Mouse (Mus musculus): ENCODE measurements at regions not wholly inside any gene's neighbourhood (a gene's known extent, or its start where the extent isn't known, plus 50 kb on each side); places are given as distances from the start of the nearest gene placed in this dataset.

GRCm38 (mm10) chr13:51921550-51921949 is 75.1 kb downstream of the Gadd45g start:
- no peak for ATAC-seq (ENCODE audit: low read depth)
- H3K27ac ChIP-seq (ENCODE audit: low read length), result no peak overlapping the region
- H3K9ac ChIP-seq (ENCODE audit: low read length), result no peak overlapping the region
- peaks cover 3% of the 10 kb centered on the region; the same call in 1 of the 2 replicates for H3K27me3 ChIP-seq (ENCODE audit: control insufficient read depth, insufficient read depth, low read depth, low read length)
- WGBS, result 59% methylated on average over 5 of the region's 5 CpGs
- H3K4me2 ChIP-seq (ENCODE audit: low read depth, low read length), result no peak overlapping the region
- no peaks in the 10 kb centered on the region for H3K9me3 ChIP-seq (ENCODE audit: control insufficient read depth, low read length)
- no peaks in the 10 kb centered on the region for H3K36me3 ChIP-seq (ENCODE audit: control insufficient read depth, insufficient read depth, low read length)
- H3K4me1 ChIP-seq (replicated peaks; ENCODE audit: control insufficient read depth, insufficient read depth, low read length), result peaks cover 15% of the 10 kb centered on the region
- no peak overlapping the region for H3K4me3 ChIP-seq (ENCODE audit: low read length)

GRCm38 (mm10) chr13:51926764-51927163 is 80.3 kb downstream of the Gadd45g start:
- Histone ChIP-seq H3K4me2 (ENCODE audit: low read depth, low read length) (no peak overlapping the region), H3K36me3 (ENCODE audit: control insufficient read depth, insufficient read depth, low read length) (no peaks in the 10 kb centered on the region), H3K27ac (ENCODE audit: low read length) (no peak overlapping the region), H3K27me3 (ENCODE audit: control insufficient read depth, insufficient read depth, low read depth, low read length) (no peaks in the 10 kb centered on the region), H3K9ac (ENCODE audit: low read length) (no peak overlapping the region), H3K9me3 (ENCODE audit: control insufficient read depth, low read length) (no peaks in the 10 kb centered on the region), H3K4me1 (replicated peaks; ENCODE audit: control insufficient read depth, insufficient read depth, low read length) (no peaks in the 10 kb centered on the region), H3K4me3 (ENCODE audit: low read length) (no peak overlapping the region)
- ATAC-seq (ENCODE audit: low read depth), result no peak
- 64% methylated on average over 10 of the region's 10 CpGs for WGBS

- H3K36me3 ChIP-seq (ENCODE audit: control insufficient read depth, insufficient read depth, low read length), result no peaks in the 10 kb centered on the region
- H3K9ac ChIP-seq (ENCODE audit: low read length), result no peak overlapping the region
- no peaks in the 10 kb centered on the region for H3K9me3 ChIP-seq (ENCODE audit: control insufficient read depth, low read length)
- WGBS, result 57% methylated on average over 2 of the region's 2 CpGs
- H3K27me3 ChIP-seq (ENCODE audit: control insufficient read depth, insufficient read depth, low read depth, low read length), result no peaks in the 10 kb centered on the region
- H3K4me1 ChIP-seq (replicated peaks; ENCODE audit: control insufficient read depth, insufficient read depth, low read length), result no peaks in the 10 kb centered on the region
- ATAC-seq (ENCODE audit: low read depth), result no peak
- H3K4me2 ChIP-seq (ENCODE audit: low read depth, low read length), result no peak overlapping the region
- no peak overlapping the region for H3K4me3 ChIP-seq (ENCODE audit: low read length)
- no peak overlapping the region for H3K27ac ChIP-seq (ENCODE audit: low read length)
Measured at GRCm38 (mm10) chr13:51929730-51930129, 83.3 kb downstream of the Gadd45g start.

- 38% methylated on average over 6 of the region's 6 CpGs for WGBS
- no peak overlapping the region for H3K27ac ChIP-seq (ENCODE audit: low read length)
- no peak overlapping the region for H3K4me3 ChIP-seq (ENCODE audit: low read length)
Measured at GRCm38 (mm10) chr13:51930301-51930747, 83.8 kb downstream of the Gadd45g start.

GRCm38 (mm10) chr13:51930931-51931330 is 84.5 kb downstream of the Gadd45g start:
- no peak overlapping the region for H3K4me2 ChIP-seq (ENCODE audit: low read depth, low read length)
- no peaks in the 10 kb centered on the region for H3K4me1 ChIP-seq (replicated peaks; ENCODE audit: control insufficient read depth, insufficient read depth, low read length)
- no peaks in the 10 kb centered on the region for H3K9me3 ChIP-seq (ENCODE audit: control insufficient read depth, low read length)
- H3K9ac ChIP-seq (ENCODE audit: low read length), result no peak overlapping the region
- H3K4me3 ChIP-seq (ENCODE audit: low read length), result no peak overlapping the region
- no peaks in the 10 kb centered on the region for H3K27me3 ChIP-seq (ENCODE audit: control insufficient read depth, insufficient read depth, low read depth, low read length)
- H3K27ac ChIP-seq (ENCODE audit: low read length), result no peak overlapping the region
- WGBS, result 73% methylated on average over 3 of the region's 3 CpGs
- no peaks in the 10 kb centered on the region for H3K36me3 ChIP-seq (ENCODE audit: control insufficient read depth, insufficient read depth, low read length)
- no peak for ATAC-seq (ENCODE audit: low read depth)

More at GRCm38 (mm10) chr13:51930301-51930747, 83.8 kb downstream of the Gadd45g start:
- Histone ChIP-seq H3K36me3 (ENCODE audit: control insufficient read depth, insufficient read depth, low read length) (no peaks in the 10 kb centered on the region), H3K27me3 (ENCODE audit: control insufficient read depth, insufficient read depth, low read depth, low read length) (no peaks in the 10 kb centered on the region), H3K9me3 (ENCODE audit: control insufficient read depth, low read length) (no peaks in the 10 kb centered on the region), H3K4me1 (replicated peaks; ENCODE audit: control insufficient read depth, insufficient read depth, low read length) (no peaks in the 10 kb centered on the region), H3K4me2 (ENCODE audit: low read depth, low read length) (no peak overlapping the region), H3K9ac (ENCODE audit: low read length) (no peak overlapping the region)
- ATAC-seq (ENCODE audit: low read depth), result no peak

- H3K27me3 ChIP-seq (ENCODE audit: control insufficient read depth, insufficient read depth, low read depth, low read length), result no peaks in the 10 kb centered on the region
- WGBS, result 81% methylated on average over 10 of the region's 10 CpGs
Measured at GRCm38 (mm10) chr13:51935827-51936226, 89.3 kb downstream of the Gadd45g start.

GRCm38 (mm10) chr13:51936441-51936840 is 90.0 kb downstream of the Gadd45g start:
- Histone ChIP-seq H3K4me3 (ENCODE audit: low read length) (no peak overlapping the region), H3K4me1 (replicated peaks; ENCODE audit: control insufficient read depth, insufficient read depth, low read length) (no peaks in the 10 kb centered on the region), H3K9ac (ENCODE audit: low read length) (no peak overlapping the region), H3K9me3 (ENCODE audit: control insufficient read depth, low read length) (no peaks in the 10 kb centered on the region), H3K27me3 (ENCODE audit: control insufficient read depth, insufficient read depth, low read depth, low read length) (no peaks in the 10 kb centered on the region), H3K4me2 (ENCODE audit: low read depth, low read length) (no peak overlapping the region), H3K36me3 (ENCODE audit: control insufficient read depth, insufficient read depth, low read length) (no peaks in the 10 kb centered on the region), H3K27ac (ENCODE audit: low read length) (no peak overlapping the region)
- WGBS, result 78% methylated on average over 5 of the region's 5 CpGs
- ATAC-seq (ENCODE audit: low read depth), result no peak

More at GRCm38 (mm10) chr13:51935827-51936226, 89.3 kb downstream of the Gadd45g start:
- Histone ChIP-seq H3K4me3 (ENCODE audit: low read length) (no peak overlapping the region), H3K36me3 (ENCODE audit: control insufficient read depth, insufficient read depth, low read length) (no peaks in the 10 kb centered on the region), H3K4me1 (replicated peaks; ENCODE audit: control insufficient read depth, insufficient read depth, low read length) (no peaks in the 10 kb centered on the region), H3K9ac (ENCODE audit: low read length) (no peak overlapping the region), H3K27ac (ENCODE audit: low read length) (no peak overlapping the region), H3K4me2 (ENCODE audit: low read depth, low read length) (no peak overlapping the region), H3K9me3 (ENCODE audit: control insufficient read depth, low read length) (no peaks in the 10 kb centered on the region)
- no peak for ATAC-seq (ENCODE audit: low read depth)

- H3K4me2 ChIP-seq (ENCODE audit: low read depth, low read length), result no peak overlapping the region
- no peaks in the 10 kb centered on the region for H3K36me3 ChIP-seq (ENCODE audit: control insufficient read depth, insufficient read depth, low read length)
- no peaks in the 10 kb centered on the region for H3K9me3 ChIP-seq (ENCODE audit: control insufficient read depth, low read length)
- WGBS, result 46% methylated on average over 7 of the region's 7 CpGs
- H3K27ac ChIP-seq (ENCODE audit: low read length), result no peak overlapping the region
- no peak overlapping the region for H3K9ac ChIP-seq (ENCODE audit: low read length)
- ATAC-seq (ENCODE audit: low read depth), result no peak
- no peak overlapping the region for H3K4me3 ChIP-seq (ENCODE audit: low read length)
- H3K4me1 ChIP-seq (replicated peaks; ENCODE audit: control insufficient read depth, insufficient read depth, low read length), result no peaks in the 10 kb centered on the region
- H3K27me3 ChIP-seq (ENCODE audit: control insufficient read depth, insufficient read depth, low read depth, low read length), result no peaks in the 10 kb centered on the region
Measured at GRCm38 (mm10) chr13:51937898-51938297, 91.4 kb downstream of the Gadd45g start.

- no peak overlapping the region for H3K4me2 ChIP-seq (ENCODE audit: low read depth, low read length)
- ATAC-seq (ENCODE audit: low read depth), result no peak
- H3K36me3 ChIP-seq (ENCODE audit: control insufficient read depth, insufficient read depth, low read length), result no peaks in the 10 kb centered on the region
- no peak overlapping the region for H3K9ac ChIP-seq (ENCODE audit: low read length)
- no peaks in the 10 kb centered on the region for H3K27me3 ChIP-seq (ENCODE audit: control insufficient read depth, insufficient read depth, low read depth, low read length)
- H3K27ac ChIP-seq (ENCODE audit: low read length), result no peak overlapping the region
- no peak overlapping the region for H3K4me3 ChIP-seq (ENCODE audit: low read length)
- WGBS, result 69% methylated on average over 4 of the region's 4 CpGs
- H3K4me1 ChIP-seq (replicated peaks; ENCODE audit: control insufficient read depth, insufficient read depth, low read length), result no peaks in the 10 kb centered on the region
- H3K9me3 ChIP-seq (ENCODE audit: control insufficient read depth, low read length), result no peaks in the 10 kb centered on the region
Measured at GRCm38 (mm10) chr13:51939262-51939661, 92.8 kb downstream of the Gadd45g start.

GRCm38 (mm10) chr13:51939715-51940114 is 93.2 kb downstream of the Gadd45g start:
- WGBS, result 95% methylated on average over 6 of the region's 6 CpGs
- Histone ChIP-seq H3K9me3 (ENCODE audit: control insufficient read depth, low read length) (no peaks in the 10 kb centered on the region), H3K9ac (ENCODE audit: low read length) (no peak overlapping the region), H3K36me3 (ENCODE audit: control insufficient read depth, insufficient read depth, low read length) (no peaks in the 10 kb centered on the region), H3K4me2 (ENCODE audit: low read depth, low read length) (no peak overlapping the region), H3K27ac (ENCODE audit: low read length) (no peak overlapping the region), H3K4me3 (ENCODE audit: low read length) (no peak overlapping the region), H3K4me1 (replicated peaks; ENCODE audit: control insufficient read depth, insufficient read depth, low read length) (no peaks in the 10 kb centered on the region), H3K27me3 (ENCODE audit: control insufficient read depth, insufficient read depth, low read depth, low read length) (no peaks in the 10 kb centered on the region)
- no peak for ATAC-seq (ENCODE audit: low read depth)
